Mouse (Mus musculus) CH12.LX (cell line): Measurements from ENCODE around the gene Fam20c. TPM values are rescaled to one million over a fixed set of nuclear protein-coding genes. Genes with fewer than 3 reads are reported as not detected.

Source experiments
- DNase-seq: peaks from one replicate; pipeline ENCODE4 v3.0.0-alpha.2; 2013; ENCODE audit errors: extremely low read depth
- H3K27ac ChIP-seq: 2 replicates; pipeline ENCODE4 v1.5.1; 2012; ENCODE audit warnings: low read depth, mild to moderate bottlenecking, control low read depth, moderate library complexity; ENCODE audit not compliant: insufficient read depth
- H3K27me3 ChIP-seq: replicated peaks from 2 replicates; pipeline ENCODE3; 2012; ENCODE audit warnings: inconsistent platforms
- H3K36me3 ChIP-seq, 2 experiments: replicated peaks in 1 of 2; 2 replicates each; pipeline versions ENCODE3 to v1.6.1; 2012; ENCODE audit warnings: inconsistent platforms in 1 of 2, low read length in 1 of 2, mild to moderate bottlenecking in 1 of 2, mixed read lengths in 1 of 2, moderate library complexity in 1 of 2; ENCODE audit not compliant: control insufficient read depth in 1 of 2, insufficient read depth in 1 of 2
- H3K4me1 ChIP-seq, 2 experiments: 2 replicates each; pipeline ENCODE4 v1.6.1; 2012; ENCODE audit warnings: inconsistent platforms in 1 of 2, moderate library complexity in 1 of 2; ENCODE audit not compliant: insufficient read depth in 2 of 2, control insufficient read depth in 1 of 2
- H3K4me2 ChIP-seq: 2 replicates; pipeline ENCODE4 v1.6.1; 2012; ENCODE audit warnings: low read depth, mild to moderate bottlenecking, control low read depth; ENCODE audit not compliant: poor library complexity, insufficient read depth, severe bottlenecking
- H3K4me3 ChIP-seq, 3 experiments: fragments of 150-350 bp in 1 of 3; sonication (generic) in 1 of 3; replicated peaks in 1 of 3; 2 replicates each; pipeline versions ENCODE3 to v1.5.1; 2011 to 2012; ENCODE audit warnings: low read depth in 2 of 3, low read length in 2 of 3, mild to moderate bottlenecking in 2 of 3, moderate library complexity in 2 of 3, control low read depth in 1 of 3, improper control_type of control experiment in 1 of 3, inconsistent platforms in 1 of 3, mixed read lengths in 1 of 3; ENCODE audit not compliant: poor library complexity in 1 of 3
- H3K79me2 ChIP-seq: replicated peaks from 2 replicates; pipeline ENCODE4 v1.6.1; 2012; ENCODE audit warnings: mild to moderate bottlenecking, moderate library complexity; ENCODE audit not compliant: control insufficient read depth, poor library complexity, insufficient read depth, severe bottlenecking; ENCODE audit errors: extremely low read depth
- H3K9ac ChIP-seq: 2 replicates; pipeline ENCODE4 v1.6.1; 2012; ENCODE audit warnings: low read depth, mild to moderate bottlenecking, control low read depth, moderate library complexity; ENCODE audit not compliant: insufficient read depth
- H3K9me3 ChIP-seq: replicated peaks from 2 replicates; pipeline ENCODE3; 2012; ENCODE audit warnings: low read length, inconsistent platforms, mixed read lengths
- BHLHE40 ChIP-seq: IDR thresholded peaks from 2 replicates; pipeline ENCODE4 v1.6.1; 2011; ENCODE audit warnings: mild to moderate bottlenecking, low read depth, low read length, improper control_type of control experiment
- CHD1 ChIP-seq: IDR thresholded peaks from 2 replicates; pipeline ENCODE4 v1.6.1; 2012; ENCODE audit warnings: low read depth, low read length, improper control_type of control experiment, inconsistent platforms
- CTCF ChIP-seq, 2 experiments: IDR thresholded peaks in 1 of 2; conservative IDR thresholded peaks in 1 of 2; 2 replicates each; pipeline ENCODE4 v1.5.1; 2011 to 2012; ENCODE audit warnings: low read depth in 2 of 2, low read length in 2 of 2, improper control_type of control experiment in 1 of 2, inconsistent platforms in 1 of 2, mild to moderate bottlenecking in 1 of 2, moderate library complexity in 1 of 2
- E2F4 ChIP-seq: IDR thresholded peaks from 2 replicates; pipeline ENCODE4 v1.6.1; 2011; ENCODE audit warnings: low read depth, low read length, improper control_type of control experiment; ENCODE audit not compliant: insufficient replicate concordance
- EP300 ChIP-seq: IDR thresholded peaks from 2 replicates; pipeline ENCODE4 v1.6.1; 2011; ENCODE audit warnings: low read length, improper control_type of control experiment
- KAT2A ChIP-seq: IDR thresholded peaks from 2 replicates; pipeline ENCODE4 v1.6.1; 2012; ENCODE audit warnings: low read length, improper control_type of control experiment, inconsistent platforms; ENCODE audit not compliant: insufficient replicate concordance
- MAX ChIP-seq: IDR thresholded peaks from 2 replicates; pipeline ENCODE4 v1.6.1; 2011; ENCODE audit warnings: low read length, improper control_type of control experiment
- MAZ ChIP-seq: IDR thresholded peaks from 2 replicates; pipeline ENCODE4 v1.6.1; 2012; ENCODE audit warnings: low read depth, mild to moderate bottlenecking, inconsistent platforms, low read length, improper control_type of control experiment, moderate library complexity
- PAX5 ChIP-seq: IDR thresholded peaks from 2 replicates; pipeline ENCODE4 v1.6.1; 2012; ENCODE audit warnings: low read length, inconsistent platforms, mixed read lengths
- POLR2A ChIP-seq: IDR thresholded peaks from 2 replicates; pipeline ENCODE4 v1.6.1; 2011; ENCODE audit warnings: low read depth, mild to moderate bottlenecking, improper control_type of control experiment, low read length
- POLR2AphosphoS2 ChIP-seq: IDR thresholded peaks from 2 replicates; pipeline ENCODE4 v1.6.1; 2011; ENCODE audit warnings: low read depth, low read length, improper control_type of control experiment
- SIN3A ChIP-seq: IDR thresholded peaks from 2 replicates; pipeline ENCODE4 v1.6.1; 2012; ENCODE audit warnings: low read length, improper control_type of control experiment, inconsistent platforms
- TBP ChIP-seq: conservative IDR thresholded peaks from 2 replicates; pipeline ENCODE4 v1.6.1; 2011; ENCODE audit warnings: low read depth, low read length, improper control_type of control experiment
- TCF12 ChIP-seq: IDR thresholded peaks from 2 replicates; pipeline ENCODE4 v1.6.1; 2014; ENCODE audit warnings: low read depth, mild to moderate bottlenecking, inconsistent platforms, low read length, improper control_type of control experiment
- UBTF ChIP-seq: IDR thresholded peaks from 2 replicates; pipeline ENCODE4 v1.6.1; 2012; ENCODE audit warnings: low read depth, mild to moderate bottlenecking, inconsistent platforms, low read length, improper control_type of control experiment, moderate library complexity
- USF1 ChIP-seq: IDR thresholded peaks from 2 replicates; pipeline ENCODE4 v1.6.1; 2014; ENCODE audit warnings: low read depth, mild to moderate bottlenecking, inconsistent platforms, low read length, improper control_type of control experiment
- USF2 ChIP-seq: conservative IDR thresholded peaks from 2 replicates; pipeline ENCODE4 v1.6.1; 2011; ENCODE audit warnings: low read depth, low read length, improper control_type of control experiment
- ZC3H11A ChIP-seq: IDR thresholded peaks from 2 replicates; pipeline ENCODE4 v1.6.1; 2012; ENCODE audit warnings: low read depth, mild to moderate bottlenecking, inconsistent platforms, low read length, improper control_type of control experiment
- ZKSCAN1 ChIP-seq: IDR thresholded peaks from 2 replicates; pipeline ENCODE4 v1.6.1; 2012; ENCODE audit warnings: low read depth, inconsistent platforms, low read length, improper control_type of control experiment, borderline replicate concordance
- ZNF384 ChIP-seq: IDR thresholded peaks from 2 replicates; pipeline ENCODE4 v1.6.1; 2012; ENCODE audit warnings: low read depth, low read length, improper control_type of control experiment, inconsistent platforms
- dilution Hi-C: fragments of 300-500 bp; cut with MboI; formaldehyde crosslinking; loops from 2 replicates; pipeline ENCODE4 v1.14.3; 2020; ENCODE audit warnings: low sequenced_read_pairs; ENCODE audit not compliant: extremely low pct_unique_long_range_greater_than_20kb, extremely low pct_ligation_motif_present
- in situ Hi-C: fragments of 300-500 bp; cut with MboI; formaldehyde crosslinking; loops from 3 replicates; pipeline ENCODE4 v1.14.3; 2019; ENCODE audit warnings: low sequenced_read_pairs, low pct_ligation_motif_present, low pct_unique_long_range_greater_than_20kb, mixed read lengths
- polyA plus RNA-seq: library from polyadenylated mRNA; unstranded; fragments of >175 nt; gene quantifications from 2 replicates; pipeline ENCODE4 v1.2.1, GENCODE M21; 2012; ENCODE audit warnings: low read depth; ENCODE audit not compliant: insufficient read length
- total RNA-seq, 2 experiments: library from RNA; depleted of rRNA; stranded (reverse); fragments of 300-350 nt in 1 of 2; fragments of >200 nt in 1 of 2; gene quantifications; 2 replicates each; pipeline ENCODE4 v1.2.3; 2012 to 2014

The Fam20c gene
- total and polyA plus RNA-seq, 3 experiments: 0.13 to 0.84 (median 0.15) TPM

- peaks cover 4% of the 10 kb centered on the region for H3K27me3 ChIP-seq
- in situ Hi-C loops (no loop called here), dilution Hi-C loops (no loop called here)
- no peak overlapping the region for H3K9ac ChIP-seq
- H3K4me3 ChIP-seq: no peak overlapping the region
- no peak for TF ChIP-seq MAZ
- no peak for TF ChIP-seq TCF12
- no peak for TF ChIP-seq ZC3H11A
- no peak for TF ChIP-seq PAX5
- H3K79me2 ChIP-seq: no peaks in the 10 kb centered on the region
- H3K4me2 ChIP-seq: no peak overlapping the region
- no peak for DNase-seq
- no peaks in the 10 kb centered on the region for H3K9me3 ChIP-seq
- no peak overlapping the region for H3K27ac ChIP-seq
- no peaks in the 10 kb centered on the region for H3K36me3 ChIP-seq
- H3K4me1 ChIP-seq: no peaks in the 10 kb centered on the region
Observed at GRCm38 (mm10) chr5:138769126-138769525, 14.8 kb downstream of the Fam20c start.

DNA sequence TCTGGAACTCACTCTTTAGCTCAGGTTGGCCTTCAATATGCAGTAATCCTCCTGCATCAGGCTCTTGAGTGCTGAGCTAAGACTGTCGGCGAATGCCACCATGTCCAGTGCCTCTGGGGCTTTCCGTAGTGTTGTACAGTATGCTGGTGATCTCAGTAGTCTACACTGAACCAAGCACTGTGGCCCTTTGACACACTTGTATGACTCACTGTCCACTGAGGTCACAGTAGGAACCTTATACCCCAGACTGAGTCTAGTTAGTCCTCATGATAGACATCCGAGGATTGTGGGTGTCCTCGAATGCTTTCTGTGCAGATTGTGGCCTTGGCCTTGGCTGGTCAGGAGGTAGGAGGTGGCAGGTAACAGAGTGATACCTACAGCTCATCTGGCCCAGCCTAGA, 20.8 kb downstream of the Fam20c start:
- TF ChIP-seq E2F4: no peak
- TF ChIP-seq BHLHE40: no peak
- TF ChIP-seq ZKSCAN1: no peak
- no peak for TF ChIP-seq MAX
- no peak for TF ChIP-seq USF1
- no peak for TF ChIP-seq CTCF (conservative IDR thresholded peaks at IDR 0.05 in 1 of 2, IDR thresholded peaks at IDR 0.05 in 1 of 2; ENCODE audit: low read depth in 2 of 2, low read length in 2 of 2)
- TF ChIP-seq CHD1: no peak
- TF ChIP-seq SIN3A: no peak
- no peak for TF ChIP-seq EP300
- TF ChIP-seq KAT2A: no peak
- TF ChIP-seq POLR2A: no peak
- TF ChIP-seq ZC3H11A: no peak
- no peak for TF ChIP-seq USF2
- TF ChIP-seq, all 38 proteins: peak for 0
- no peak overlapping the region for H3K4me2 ChIP-seq
- in situ Hi-C loops (no loop called here), dilution Hi-C loops (no loop called here)
- no peaks in the 10 kb centered on the region for H3K9me3 ChIP-seq
- H3K4me3 ChIP-seq: no peak overlapping the region
- H3K9ac ChIP-seq: no peak overlapping the region
- H3K79me2 ChIP-seq: no peaks in the 10 kb centered on the region
- no peak overlapping the region for H3K27ac ChIP-seq
- no peaks in the 10 kb centered on the region for H3K36me3 ChIP-seq
- peaks cover 2 to 24% of the 10 kb centered on the region in 2 experiments; a peak in 3 of 4 replicates for H3K4me1 ChIP-seq
- no peaks in the 10 kb centered on the region for H3K27me3 ChIP-seq
- DNase-seq: no peak

DNA sequence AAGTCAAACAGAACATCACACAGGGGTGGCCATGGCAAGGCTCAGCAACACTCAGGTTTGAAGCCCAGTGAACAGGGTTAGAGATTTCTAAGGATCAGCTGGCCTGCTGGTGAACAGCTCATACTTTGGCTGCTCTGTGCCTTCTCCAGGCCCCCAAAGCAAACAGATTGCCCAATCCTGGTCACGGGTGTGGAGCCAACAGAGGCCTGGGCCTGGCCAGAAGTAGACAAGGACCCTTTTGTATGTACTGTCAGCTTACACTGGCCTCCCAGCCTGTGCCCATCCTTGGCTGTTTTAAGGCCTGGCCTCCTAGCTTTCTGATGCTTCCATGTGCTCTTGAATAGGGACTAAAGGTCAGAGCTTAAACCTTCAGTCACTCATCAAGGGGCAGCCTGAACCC, 22.0 kb downstream of the Fam20c start:
- H3K36me3 ChIP-seq: no peaks in the 10 kb centered on the region
- no peaks in the 10 kb centered on the region for H3K9me3 ChIP-seq
- no peak overlapping the region for H3K4me3 ChIP-seq
- H3K27ac ChIP-seq: no peak overlapping the region
- H3K4me2 ChIP-seq: no peak overlapping the region
- dilution Hi-C loops: no loop called here
- peaks cover 8 to 32% of the 10 kb centered on the region in 2 experiments; a peak in 3 of 4 replicates for H3K4me1 ChIP-seq
- in situ Hi-C loops: no loop called here
- H3K27me3 ChIP-seq: no peaks in the 10 kb centered on the region
- no peak overlapping the region for H3K9ac ChIP-seq
- TF ChIP-seq EP300 (no peak), E2F4 (no peak), TBP (no peak), UBTF (no peak), POLR2AphosphoS2 (no peak), ZNF384 (no peak), TCF12 (no peak)
- H3K79me2 ChIP-seq: no peaks in the 10 kb centered on the region
- DNase-seq: no peak
